Mouse (Mus musculus) G1E-ER4 (cell line): ENCODE measurements around the gene P4ha2. TPM values are rescaled to one million over a fixed set of nuclear protein-coding genes. Genes with fewer than 3 reads are reported as not detected.

Source experiments
- GATA1 ChIP-seq: IDR thresholded peaks from one replicate; pipeline ENCODE4 v1.8.0; 2012; ENCODE audit warnings: low read length, inconsistent platforms
- polyA plus RNA-seq: library from polyadenylated mRNA; stranded (reverse); fragments of >175 nt; gene quantifications from 2 replicates; pipeline ENCODE4 v1.2.3, GENCODE M21; 2012

Gene P4ha2
- polyA plus RNA-seq, 1 experiment, result not detected

- no peak for TF ChIP-seq GATA1
These were observed 13.0 kb downstream of the P4ha2 start for GRCm38 (mm10) chr11:54112920-54113319.

GRCm38 (mm10) chr11:54113352-54113751 is 13.5 kb downstream of the P4ha2 start:
- TF ChIP-seq GATA1, result no peak

GRCm38 (mm10) chr11:54114746-54115145 is 14.9 kb downstream of the P4ha2 start:
- no peak for TF ChIP-seq GATA1

- TF ChIP-seq GATA1, result no peak
These were observed 15.4 kb downstream of the P4ha2 start for GRCm38 (mm10) chr11:54115301-54115700.

GRCm38 (mm10) chr11:54115911-54116310 is 16.0 kb downstream of the P4ha2 start:
- no peak for TF ChIP-seq GATA1

DNA sequence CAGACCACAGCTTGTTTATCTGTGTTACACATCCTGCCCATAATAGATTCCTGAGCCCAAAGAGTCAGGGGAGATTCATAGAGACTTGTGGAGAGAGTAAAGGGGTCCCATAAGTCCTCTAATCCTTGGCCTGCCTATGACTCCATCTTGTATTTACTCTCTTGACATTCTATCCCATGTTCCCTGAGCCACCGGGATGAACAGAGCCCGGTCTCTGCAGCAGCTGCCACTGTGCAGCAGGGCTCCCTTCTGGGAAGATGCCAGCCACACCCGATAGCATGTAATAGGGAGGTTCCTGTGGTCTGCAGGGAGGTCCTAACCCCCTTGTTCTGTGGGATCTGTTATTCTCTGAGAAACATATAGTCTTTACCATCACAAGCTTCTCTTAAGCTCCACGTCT is 16.5 kb downstream of the P4ha2 start:
- no peak for TF ChIP-seq GATA1

GRCm38 (mm10) chr11:54117096-54117495 is 17.2 kb downstream of the P4ha2 start:
- no peak for TF ChIP-seq GATA1

DNA sequence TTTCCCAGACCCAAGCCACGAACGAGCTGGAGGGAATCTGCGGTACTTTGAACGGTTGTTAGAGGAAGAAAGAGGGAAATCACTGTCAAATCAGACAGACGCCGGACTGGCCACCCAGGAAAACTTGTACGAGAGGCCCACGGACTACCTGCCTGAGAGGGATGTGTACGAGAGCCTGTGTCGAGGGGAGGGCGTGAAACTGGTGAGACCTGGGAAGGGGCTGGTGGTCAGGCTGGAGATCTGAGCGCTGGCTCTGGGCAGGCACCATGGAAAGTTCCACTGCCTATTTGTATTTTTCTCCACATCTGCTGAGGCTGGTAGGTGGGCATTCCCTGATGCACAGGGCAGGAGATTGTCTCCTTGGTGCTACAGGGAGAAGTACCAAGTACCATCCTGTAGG is 19.2 kb downstream of the P4ha2 start:
- no peak for TF ChIP-seq GATA1

DNA sequence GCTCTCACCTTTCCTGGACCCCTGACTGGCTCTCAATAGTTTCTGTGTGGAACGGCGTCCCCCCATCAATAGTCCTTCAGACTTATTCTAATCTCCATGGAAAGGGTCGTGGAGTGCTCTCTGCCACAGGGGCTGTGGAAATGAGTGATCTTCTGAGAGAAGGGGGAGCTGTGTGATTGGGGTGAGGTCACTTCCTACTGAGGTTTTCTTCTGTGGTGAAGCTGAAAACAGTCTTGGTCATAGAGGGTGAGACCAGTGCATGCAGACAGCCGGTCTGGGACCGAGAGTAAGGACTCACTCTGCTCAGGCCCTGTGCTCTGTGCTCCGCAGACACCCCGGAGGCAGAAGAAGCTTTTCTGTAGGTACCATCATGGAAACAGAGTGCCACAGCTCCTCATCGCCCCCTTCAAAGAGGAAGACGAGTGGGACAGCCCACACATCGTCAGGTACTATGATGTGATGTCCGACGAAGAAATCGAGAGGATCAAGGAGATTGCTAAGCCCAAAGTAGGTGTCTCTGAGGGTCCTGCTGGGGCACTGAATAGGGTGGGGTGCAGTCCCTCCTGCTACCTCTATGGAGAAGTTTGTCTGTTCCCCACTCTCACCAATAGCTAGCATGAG is 20.0 kb downstream of the P4ha2 start:
- no peak for TF ChIP-seq GATA1

DNA sequence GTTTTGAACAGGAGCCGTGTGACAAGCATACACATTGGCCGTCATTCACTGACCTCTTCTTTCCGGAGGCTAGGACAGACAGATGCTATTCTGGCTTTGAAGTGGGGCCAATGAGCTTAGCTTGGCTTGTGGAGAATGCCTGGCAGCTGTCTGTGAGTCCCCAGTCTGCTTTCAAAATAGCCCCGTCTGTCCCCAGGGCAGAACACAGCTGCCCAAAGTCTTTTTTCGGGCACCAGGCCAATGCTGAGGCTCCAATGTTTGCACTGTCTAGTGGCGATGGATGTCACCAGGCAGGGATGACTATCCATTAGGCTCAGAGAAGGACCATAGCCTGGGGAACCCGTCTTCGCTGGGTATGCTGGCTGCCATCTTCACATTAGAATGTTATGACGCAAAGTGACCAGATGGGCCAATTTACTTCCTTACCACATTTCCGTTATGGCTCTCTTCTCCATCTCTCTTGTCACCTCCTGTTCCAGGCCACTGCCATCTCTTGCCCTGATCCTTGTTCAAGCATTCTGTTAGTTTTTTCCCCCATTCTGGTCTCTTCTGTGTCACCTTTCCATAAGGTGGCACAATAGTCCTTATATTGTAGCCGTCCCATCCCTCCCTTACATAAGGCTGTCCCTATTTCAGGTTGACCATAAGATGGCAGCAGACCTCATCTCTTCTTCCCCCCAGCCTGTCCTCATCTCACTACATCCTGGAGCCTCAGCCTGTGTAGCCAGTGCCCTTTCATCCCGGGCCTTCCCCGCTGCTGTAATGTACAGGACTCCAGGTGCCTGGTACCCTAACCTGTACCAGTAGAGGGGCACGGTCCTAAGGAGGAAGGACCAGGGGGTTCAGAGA is 22.7 kb downstream of the P4ha2 start:
- no peak for TF ChIP-seq GATA1

DNA sequence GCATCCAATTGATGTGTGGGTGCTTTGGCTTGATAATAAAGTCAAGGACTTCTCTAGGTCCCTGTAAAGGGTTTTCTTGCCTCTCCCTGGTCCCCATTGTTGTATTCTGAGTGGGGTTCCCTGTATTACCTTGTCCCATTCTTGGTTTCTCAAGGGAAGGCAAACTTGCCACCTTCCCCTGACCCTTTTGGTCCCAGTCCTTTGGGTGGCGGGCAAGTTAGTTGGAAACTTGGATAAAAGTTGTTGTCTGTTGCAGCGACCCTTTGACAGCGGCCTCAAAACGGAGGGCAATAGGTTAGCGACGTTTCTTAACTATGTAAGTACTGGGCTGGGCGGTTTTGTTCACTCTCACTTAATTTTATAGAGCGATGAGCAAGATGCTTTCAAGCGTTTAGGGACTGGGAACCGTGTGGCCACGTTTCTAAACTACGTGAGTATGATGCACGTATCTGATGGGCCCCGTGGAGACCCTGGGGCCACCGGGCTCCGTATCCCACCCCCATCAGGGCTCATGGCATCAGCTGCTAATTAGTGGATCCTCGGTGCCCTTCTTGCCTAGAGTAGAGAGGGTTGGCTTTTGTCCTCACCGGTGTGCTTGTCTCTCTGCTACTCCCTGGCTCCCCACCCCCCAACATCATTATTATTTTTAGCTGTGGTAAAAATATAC is 26.2 kb downstream of the P4ha2 start:
- no peak for TF ChIP-seq GATA1

- TF ChIP-seq GATA1, result no peak
These were observed 26.9 kb downstream of the P4ha2 start for GRCm38 (mm10) chr11:54126654-54127374.

- no peak for TF ChIP-seq GATA1
These were observed 27.5 kb downstream of the P4ha2 start for GRCm38 (mm10) chr11:54127397-54127796.

GRCm38 (mm10) chr11:54129955-54130354 is 30.1 kb downstream of the P4ha2 start:
- no peak for TF ChIP-seq GATA1

DNA sequence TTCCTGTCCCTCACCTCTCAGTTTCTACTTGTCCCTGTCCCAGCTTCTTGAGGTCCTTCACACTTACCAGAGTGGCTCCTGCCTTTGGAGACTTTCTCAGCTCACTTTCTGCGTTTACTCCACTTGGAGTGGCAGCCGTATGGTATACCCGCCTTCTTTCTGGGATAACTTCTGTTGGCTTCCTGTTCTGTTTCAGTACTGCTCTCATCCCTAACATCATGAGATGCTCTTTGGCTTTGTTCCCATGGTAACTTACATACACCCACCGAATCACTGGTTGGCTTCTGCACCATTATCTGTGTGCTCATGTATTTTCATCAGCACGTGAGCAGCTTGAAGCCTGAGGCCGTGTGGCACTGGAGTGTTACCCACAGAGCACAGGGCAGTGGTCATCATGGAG is 30.8 kb downstream of the P4ha2 start:
- no peak for TF ChIP-seq GATA1

- TF ChIP-seq GATA1, result no peak
These were observed 32.4 kb downstream of the P4ha2 start for GRCm38 (mm10) chr11:54132290-54132689.
